Mouse (Mus musculus): ENCODE measurements around the gene 9330182O14Rik. TPM values are rescaled to one million over a fixed set of nuclear protein-coding genes. Genes with fewer than 3 reads are reported as not detected.

The 9330182O14Rik gene
- not detected for polyA plus RNA-seq (2015; fragmentation: Illumina TruSeq; extraction: RNeasy Lipid Tissue Mini Kit (QIAGEN cat#74804); ENCODE audit: insufficient read depth, low read depth, low replicate concordance)

GRCm38 (mm10) chr15:40134152-40134792 is at the start of gene 9330182O14Rik:
9330182O14Rik (plus strand) TSS chr15:40134365.

